Mouse (Mus musculus) spleen, adult 2 months (tissue): ENCODE measurements around the gene Osbpl10. TPM values are rescaled to one million over a fixed set of nuclear protein-coding genes. Genes with fewer than 3 reads are reported as not detected.

ENCODE experiments used
- DNase-seq, 2 experiments: peaks; one replicate each; pipeline versions ENCODE4 v3.0.0 to v3.0.0-alpha.2; 2012 to 2021; ENCODE audit warnings: low spot score in 2 of 2, low read depth in 1 of 2
- H3K27ac ChIP-seq: fragments of 200-500 bp; 2 replicates; pipeline ENCODE4 v1.5.1; 2012; ENCODE audit warnings: low read length, inconsistent platforms; ENCODE audit not compliant: insufficient read depth
- H3K27me3 ChIP-seq: fragments of 200-500 bp; 2 replicates; pipeline ENCODE4 v1.6.1; 2012; ENCODE audit warnings: mild to moderate bottlenecking, moderate library complexity, low read length, inconsistent platforms; ENCODE audit not compliant: control insufficient read depth, insufficient read depth
- H3K36me3 ChIP-seq: fragments of 200-500 bp; 2 replicates; pipeline ENCODE4 v1.6.1; 2012; ENCODE audit warnings: mild to moderate bottlenecking, low read length, inconsistent platforms; ENCODE audit not compliant: control insufficient read depth, insufficient read depth
- H3K4me1 ChIP-seq: fragments of 200-500 bp; 2 replicates; pipeline ENCODE4 v1.6.1; 2011; ENCODE audit warnings: inconsistent platforms; ENCODE audit not compliant: control insufficient read depth, insufficient read depth, insufficient read length
- H3K4me3 ChIP-seq: fragments of 200-500 bp; 2 replicates; pipeline ENCODE4 v1.5.1; 2011; ENCODE audit warnings: mild to moderate bottlenecking, inconsistent platforms; ENCODE audit not compliant: insufficient read depth, insufficient read length; ENCODE audit errors: extremely low read depth
- CTCF ChIP-seq: fragments of 200-500 bp; IDR thresholded peaks from 2 replicates; pipeline ENCODE4 v1.5.1; 2011; ENCODE audit warnings: mild to moderate bottlenecking, inconsistent platforms; ENCODE audit not compliant: insufficient read depth, insufficient read length, insufficient replicate concordance; ENCODE audit errors: extremely low read depth
- POLR2A ChIP-seq: fragments of 200-500 bp; IDR thresholded peaks from 2 replicates; pipeline ENCODE4 v1.6.1; 2011; ENCODE audit warnings: low read depth, low read length, inconsistent platforms
- WGBS: fragments of 180-500 bp; shearing (Covaris S2); methylation state at CpG from one replicate; pipeline ENCODE4 v1.1.7; 2018; 5-methylcytosine and 5-hydroxymethylcytosine counted together
- polyA plus RNA-seq: library from polyadenylated mRNA; depleted of rRNA; stranded (reverse); fragments of >200 nt; gene quantifications from 2 replicates; pipeline ENCODE4 v1.2.3, GENCODE M21; 2012

Gene Osbpl10
- polyA plus RNA-seq, 1 experiment: 0.54 TPM

GRCm38 (mm10) chr9:115169591-115169990 is 191.2 kb downstream of the Osbpl10 start:
- TF ChIP-seq CTCF (no peak), POLR2A (no peak)
- no peaks in the 10 kb centered on the region for H3K36me3 ChIP-seq
- H3K4me3 ChIP-seq: no peak overlapping the region
- H3K27me3 ChIP-seq: no peaks in the 10 kb centered on the region
- DNase-seq: no peak
- WGBS: 87% methylated on average over 13 of the region's 13 CpGs
- no peak overlapping the region for H3K27ac ChIP-seq
- H3K4me1 ChIP-seq: no peaks in the 10 kb centered on the region

GRCm38 (mm10) chr9:115172096-115172495 is 193.7 kb downstream of the Osbpl10 start:
- H3K4me1 ChIP-seq: no peaks in the 10 kb centered on the region
- TF ChIP-seq POLR2A: no peak
- no peak for TF ChIP-seq CTCF
- no peak for DNase-seq
- H3K36me3 ChIP-seq: no peaks in the 10 kb centered on the region
- no peak overlapping the region for H3K27ac ChIP-seq
- no peaks in the 10 kb centered on the region for H3K27me3 ChIP-seq
- 91% methylated on average over 6 of the region's 6 CpGs for WGBS
- no peak overlapping the region for H3K4me3 ChIP-seq

GRCm38 (mm10) chr9:115179154-115179553 is 200.8 kb downstream of the Osbpl10 start:
- no peak overlapping the region for H3K4me3 ChIP-seq
- WGBS: 93% methylated on average over 5 of the region's 5 CpGs
- H3K36me3 ChIP-seq: no peaks in the 10 kb centered on the region
- no peaks in the 10 kb centered on the region for H3K4me1 ChIP-seq
- no peak for DNase-seq
- H3K27me3 ChIP-seq: no peaks in the 10 kb centered on the region
- no peak overlapping the region for H3K27ac ChIP-seq
- no peak for TF ChIP-seq CTCF
- no peak for TF ChIP-seq POLR2A

- no peaks in the 10 kb centered on the region for H3K27me3 ChIP-seq
- H3K27ac ChIP-seq: no peak overlapping the region
- no peak for DNase-seq
- 55% methylated on average over 8 of the region's 8 CpGs for WGBS
- H3K4me1 ChIP-seq: no peaks in the 10 kb centered on the region
- TF ChIP-seq POLR2A (no peak), CTCF (no peak)
- no peak overlapping the region for H3K4me3 ChIP-seq
- H3K36me3 ChIP-seq: no peaks in the 10 kb centered on the region
These were observed 201.6 kb downstream of the Osbpl10 start for GRCm38 (mm10) chr9:115179935-115180334.

GRCm38 (mm10) chr9:115186402-115186801 is 208.0 kb downstream of the Osbpl10 start:
- Histone ChIP-seq H3K27me3 (no peaks in the 10 kb centered on the region), H3K4me3 (no peak overlapping the region), H3K4me1 (no peaks in the 10 kb centered on the region), H3K27ac (no peak overlapping the region), H3K36me3 (no peaks in the 10 kb centered on the region)
- DNase-seq: no peak
- WGBS: 83% methylated on average over 11 of the region's 11 CpGs
- no peak for TF ChIP-seq POLR2A
- no peak for TF ChIP-seq CTCF

GRCm38 (mm10) chr9:115190376-115190942 is 212.1 kb downstream of the Osbpl10 start:
- DNase-seq: no peak
- Histone ChIP-seq H3K27ac (no peak overlapping the region), H3K27me3 (no peaks in the 10 kb centered on the region), H3K36me3 (no peaks in the 10 kb centered on the region), H3K4me1 (no peaks in the 10 kb centered on the region), H3K4me3 (no peak overlapping the region)
- WGBS: 61% methylated on average over 9 of the region's 9 CpGs
- TF ChIP-seq CTCF (no peak), POLR2A (no peak)

GRCm38 (mm10) chr9:115192890-115193289 is 214.5 kb downstream of the Osbpl10 start:
- no peaks in the 10 kb centered on the region for H3K4me1 ChIP-seq
- H3K36me3 ChIP-seq: no peaks in the 10 kb centered on the region
- no peak for TF ChIP-seq POLR2A
- TF ChIP-seq CTCF: no peak
- H3K27ac ChIP-seq: no peak overlapping the region
- DNase-seq: no peak
- no peak overlapping the region for H3K4me3 ChIP-seq
- H3K27me3 ChIP-seq: no peaks in the 10 kb centered on the region
- WGBS: 81% methylated on average over 3 of the region's 3 CpGs
